Mouse (Mus musculus) hindbrain, embryonic 16.5 days (tissue): ENCODE results near the gene Txnip. TPM values are rescaled to one million over a fixed set of nuclear protein-coding genes. Genes with fewer than 3 reads are reported as not detected.

Experiments
- ATAC-seq: fragments of 200-750 bp; cut with Nextera tagmentation; 2 replicates; pipeline ENCODE4 v1.8.0; 2017; ENCODE audit warnings: moderate TSS enrichment, moderate library complexity
- H3K27ac ChIP-seq: fragments of 300-500 bp; sonication (generic); 2 replicates; pipeline ENCODE4 v1.5.1; 2014; ENCODE audit warnings: low read depth, mild to moderate bottlenecking, control low read depth, low read length, moderate library complexity
- H3K27me3 ChIP-seq: fragments of 300-500 bp; sonication (generic); replicated peaks from 2 replicates; pipeline ENCODE4 v1.6.1; 2014; ENCODE audit warnings: low read length; ENCODE audit not compliant: control insufficient read depth, insufficient read depth
- H3K36me3 ChIP-seq: fragments of 300-500 bp; sonication (generic); 2 replicates; pipeline ENCODE4 v1.6.1; 2014; ENCODE audit warnings: mild to moderate bottlenecking, low read length, moderate library complexity, mixed read lengths; ENCODE audit not compliant: control insufficient read depth, insufficient read depth
- H3K4me1 ChIP-seq: fragments of 300-500 bp; sonication (generic); 2 replicates; pipeline ENCODE4 v1.6.1; 2014; ENCODE audit warnings: low read depth, low read length; ENCODE audit not compliant: control insufficient read depth, insufficient read depth
- H3K4me2 ChIP-seq: fragments of 300-500 bp; sonication (generic); 2 replicates; pipeline ENCODE4 v1.6.1; 2014; ENCODE audit warnings: mild to moderate bottlenecking, low read length, control low read depth, moderate library complexity
- H3K4me3 ChIP-seq: fragments of 300-500 bp; sonication (generic); 2 replicates; pipeline ENCODE4 v1.5.1; 2014; ENCODE audit warnings: mild to moderate bottlenecking, low read length, control low read depth, moderate library complexity
- H3K9ac ChIP-seq: fragments of 300-500 bp; sonication (generic); 2 replicates; pipeline ENCODE4 v1.6.1; 2014; ENCODE audit warnings: low read depth, mild to moderate bottlenecking, control low read depth, low read length, moderate library complexity
- H3K9me3 ChIP-seq: fragments of 300-500 bp; sonication (generic); 2 replicates; pipeline ENCODE4 v1.6.1; 2014; ENCODE audit warnings: mild to moderate bottlenecking, low read length, moderate library complexity; ENCODE audit not compliant: control insufficient read depth
- WGBS: fragments of 180-500 bp; shearing (Covaris S2); extraction: QIAGEN DNeasy Blood & Tissue Kit; methylation state at CpG from one replicate; pipeline ENCODE4 v1.1.7; 2014; 5-methylcytosine and 5-hydroxymethylcytosine counted together
- polyA plus RNA-seq: library from polyadenylated mRNA; unstranded; fragments of >200 nt; fragmentation: Nextera tagmentation; extraction: Ambion mirVana; gene quantifications from 2 replicates; pipeline ENCODE4 v1.2.1, GENCODE M21; 2015

The Txnip gene
- polyA plus RNA-seq, 1 experiment from 2014 or later = 51.0 TPM

- 27% methylated on average over 17 of the region's 17 CpGs for WGBS
- Histone ChIP-seq H3K4me3 (peak within 1 kb of the TSS; percentile 15; the same call in 1 of the 2 replicates), H3K27ac (peak within 1 kb of the TSS; percentile 70), H3K27me3 (no peaks in the 10 kb centered on the region), H3K9me3 (no peaks in the 10 kb centered on the region), H3K9ac (no peak within 1 kb of the TSS; the same call in 1 of the 2 replicates), H3K4me1 (peaks cover 7% of the 10 kb centered on the region), H3K4me2 (peak within 1 kb of the TSS; percentile 43), H3K36me3 (no peaks in the 10 kb centered on the region)
- ATAC-seq = peak; percentile 88
Measured at GRCm38 (mm10) chr3:96576690-96577541, 19.2 kb downstream of the Txnip start, which contains the start of gene Gm16253. TSS of gene Gm16253 (plus strand) at chr3:96576984.

- H3K27ac ChIP-seq = peak overlapping the region; percentile 70; the same call in 1 of the 2 replicates
- H3K27me3 ChIP-seq = no peaks in the 10 kb centered on the region
- no peaks in the 10 kb centered on the region for H3K9me3 ChIP-seq
- ATAC-seq = no peak
- H3K4me2 ChIP-seq = no peak overlapping the region
- H3K4me1 ChIP-seq = peaks cover 7% of the 10 kb centered on the region
- WGBS = 72% methylated on average over 4 of the region's 4 CpGs
- no peaks in the 10 kb centered on the region for H3K36me3 ChIP-seq
- H3K9ac ChIP-seq = no peak overlapping the region
- H3K4me3 ChIP-seq = no peak overlapping the region
Measured at GRCm38 (mm10) chr3:96577566-96577965, 19.8 kb downstream of the Txnip start.

GRCm38 (mm10) chr3:96578561-96579238, 20.9 kb downstream of the Txnip start:
- no peak for ATAC-seq
- Histone ChIP-seq H3K9ac (no peak overlapping the region), H3K4me2 (no peak overlapping the region), H3K4me1 (peaks cover 7% of the 10 kb centered on the region), H3K36me3 (no peaks in the 10 kb centered on the region), H3K27ac (no peak overlapping the region), H3K27me3 (no peaks in the 10 kb centered on the region), H3K4me3 (no peak overlapping the region), H3K9me3 (no peaks in the 10 kb centered on the region)
- 78% methylated on average over 12 of the region's 12 CpGs for WGBS

DNA sequence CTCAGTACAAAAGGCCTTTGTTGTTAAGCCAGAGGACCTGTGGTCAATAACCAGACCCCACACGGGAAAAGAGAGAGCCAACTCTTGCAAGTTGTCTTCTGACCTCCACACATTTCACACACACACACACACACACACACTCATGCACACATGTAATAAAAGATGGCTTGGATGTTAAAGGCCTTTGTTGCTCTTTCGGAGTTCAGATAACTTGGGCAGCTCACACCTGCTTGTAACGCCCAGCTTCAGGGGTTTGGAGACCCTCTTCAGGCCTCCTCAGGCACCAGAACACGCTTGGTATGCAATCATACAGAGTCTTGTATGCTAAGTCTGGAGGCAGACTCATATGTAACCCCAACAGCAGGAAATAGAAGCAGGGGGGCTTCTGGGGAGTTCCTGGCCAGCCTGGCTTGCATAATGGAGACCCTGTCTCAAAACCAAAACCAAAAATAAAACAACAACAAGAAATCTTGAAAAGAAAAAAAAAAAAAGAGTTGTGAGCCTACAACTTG, 21.5 kb downstream of the Txnip start:
- H3K27ac ChIP-seq = no peak overlapping the region
- H3K4me2 ChIP-seq = no peak overlapping the region
- H3K27me3 ChIP-seq = no peaks in the 10 kb centered on the region
- no peaks in the 10 kb centered on the region for H3K36me3 ChIP-seq
- WGBS = 84% methylated on average over 4 of the region's 4 CpGs
- H3K4me1 ChIP-seq = peaks cover 7% of the 10 kb centered on the region
- H3K4me3 ChIP-seq = no peak overlapping the region
- no peak overlapping the region for H3K9ac ChIP-seq
- no peak for ATAC-seq
- no peaks in the 10 kb centered on the region for H3K9me3 ChIP-seq

- peak; percentile 82 for ATAC-seq
- H3K27ac ChIP-seq = peak overlapping the region; percentile 13; the same call in 1 of the 2 replicates
Measured at GRCm38 (mm10) chr3:96579885-96580454, 22.2 kb downstream of the Txnip start.

DNA sequence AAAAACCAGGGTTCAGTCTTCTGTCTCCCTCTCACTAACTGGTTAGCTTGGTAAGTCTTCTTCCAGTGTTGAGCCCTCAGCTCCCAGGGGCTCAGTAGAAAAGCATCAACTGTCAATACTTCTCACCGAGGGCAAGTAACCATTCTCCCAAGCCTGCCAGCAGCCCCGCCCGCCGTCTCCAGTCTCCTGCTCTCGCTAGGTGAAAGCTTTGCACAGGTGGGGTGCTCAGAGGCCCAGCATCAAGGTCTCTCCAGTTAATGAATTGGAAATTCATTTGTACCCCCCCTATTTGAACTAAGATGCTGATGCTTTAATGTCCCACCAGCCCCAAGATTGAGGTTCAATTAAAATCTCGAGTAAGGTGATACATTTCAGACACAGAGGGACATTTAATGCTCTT, 23.4 kb downstream of the Txnip start:
- WGBS = 58% methylated on average over 6 of the region's 6 CpGs
- H3K27ac ChIP-seq = no peak overlapping the region
- H3K9me3 ChIP-seq = no peaks in the 10 kb centered on the region
- no peak overlapping the region for H3K4me3 ChIP-seq
- H3K4me1 ChIP-seq = peaks cover 7% of the 10 kb centered on the region
- no peaks in the 10 kb centered on the region for H3K36me3 ChIP-seq
- no peaks in the 10 kb centered on the region for H3K27me3 ChIP-seq
- H3K9ac ChIP-seq = no peak overlapping the region
- H3K4me2 ChIP-seq = no peak overlapping the region
- ATAC-seq = no peak

More at GRCm38 (mm10) chr3:96579885-96580454, 22.2 kb downstream of the Txnip start:
- Histone ChIP-seq H3K9ac (peak overlapping the region; percentile 61), H3K9me3 (no peaks in the 10 kb centered on the region), H3K36me3 (no peaks in the 10 kb centered on the region), H3K27me3 (no peaks in the 10 kb centered on the region), H3K4me3 (peak overlapping the region; percentile 30), H3K4me1 (peaks cover 7% of the 10 kb centered on the region), H3K4me2 (peak overlapping the region; percentile 56)
- WGBS = 13% methylated on average over 16 of the region's 16 CpGs

DNA sequence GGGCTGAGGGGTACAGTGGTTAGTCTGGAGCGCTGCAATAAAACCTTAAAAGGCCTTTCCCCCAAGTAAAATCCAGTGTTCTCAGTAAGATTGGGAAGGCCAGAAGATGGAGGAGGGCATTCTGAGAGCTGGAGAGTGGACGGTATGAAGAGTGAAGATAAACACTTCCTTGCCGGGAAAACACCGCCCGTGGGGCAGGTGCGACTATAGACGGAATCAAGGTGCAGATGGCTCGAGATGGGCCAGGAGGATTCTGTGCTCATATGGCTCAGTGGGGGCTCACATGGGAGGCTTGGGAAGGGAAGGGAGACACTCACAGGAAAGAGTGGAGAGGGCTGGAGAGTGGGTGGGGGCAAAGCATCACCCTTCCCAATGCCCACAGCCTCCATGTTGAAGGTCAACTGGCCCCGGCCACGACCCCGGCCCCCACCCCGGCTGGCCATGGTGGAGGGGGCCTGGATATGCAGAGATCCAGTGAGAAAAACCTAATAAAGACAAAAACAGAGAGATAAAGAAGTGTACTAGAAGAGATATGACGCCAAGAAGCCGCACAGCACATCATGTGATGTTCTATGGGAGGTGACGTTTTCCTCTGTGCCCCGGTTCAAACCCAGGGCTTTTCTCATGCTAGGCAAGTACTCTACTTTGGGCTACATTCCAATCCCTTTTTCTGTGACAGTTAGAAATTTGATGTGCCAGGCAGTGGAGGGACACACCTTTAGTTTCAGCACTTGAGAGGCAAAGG, 24.2 kb downstream of the Txnip start:
- H3K27ac ChIP-seq = no peak overlapping the region
- 87% methylated on average over 16 of the region's 16 CpGs for WGBS
- H3K27me3 ChIP-seq = no peaks in the 10 kb centered on the region
- no peak for ATAC-seq
- peaks cover 7% of the 10 kb centered on the region for H3K4me1 ChIP-seq
- no peak overlapping the region for H3K4me2 ChIP-seq
- H3K36me3 ChIP-seq = no peaks in the 10 kb centered on the region
- no peak overlapping the region for H3K4me3 ChIP-seq
- H3K9me3 ChIP-seq = no peaks in the 10 kb centered on the region
- no peak overlapping the region for H3K9ac ChIP-seq

GRCm38 (mm10) chr3:96583386-96583785, 25.6 kb downstream of the Txnip start:
- ATAC-seq = no peak
- Histone ChIP-seq H3K36me3 (no peaks in the 10 kb centered on the region), H3K27ac (no peak overlapping the region), H3K4me2 (no peak overlapping the region), H3K4me1 (peaks cover 4% of the 10 kb centered on the region), H3K9me3 (no peaks in the 10 kb centered on the region), H3K27me3 (no peaks in the 10 kb centered on the region), H3K9ac (no peak overlapping the region), H3K4me3 (no peak overlapping the region)
- WGBS = 95% methylated on average over 5 of the region's 5 CpGs
